Mouse (Mus musculus) gastrocnemius, postnatal 10 days (tissue): ENCODE measurements around the gene Pyroxd2. TPM values are rescaled to one million over a fixed set of nuclear protein-coding genes. Genes with fewer than 3 reads are reported as not detected.
"Not testable (repeated sequence)": the region's sequence is repeated elsewhere in the genome, so short reads cannot be mapped to it uniquely, and the experiment has no call there.

Experiments
- DNase-seq: peaks from one replicate; pipeline ENCODE4 v3.0.0; 2021; ENCODE audit warnings: mixed read lengths
- long read RNA-seq, 2 experiments: library from polyadenylated mRNA; stranded (forward); transcript quantifications; one replicate each; pipeline ENCODE4 v2.0.0; 2021
- total RNA-seq, 2 experiments: library from RNA; stranded (reverse); gene quantifications; 2 replicates each; pipeline ENCODE4 v1.2.3; 2021

The Pyroxd2 gene
- 1 to 10 TPM; 3.1 to 5.0 TPM for total RNA-seq
- long read RNA-seq, experiment 1, partial matches to known transcripts: 0 of 2 reads
- long read RNA-seq, experiment 1, other reads (novel, unspliced or antisense): 1 of 2 reads
- long read RNA-seq, experiment 2, partial matches to known transcripts: 1 of 4 reads
- long read RNA-seq, experiment 2, other reads (novel, unspliced or antisense): 2 of 4 reads

DNA sequence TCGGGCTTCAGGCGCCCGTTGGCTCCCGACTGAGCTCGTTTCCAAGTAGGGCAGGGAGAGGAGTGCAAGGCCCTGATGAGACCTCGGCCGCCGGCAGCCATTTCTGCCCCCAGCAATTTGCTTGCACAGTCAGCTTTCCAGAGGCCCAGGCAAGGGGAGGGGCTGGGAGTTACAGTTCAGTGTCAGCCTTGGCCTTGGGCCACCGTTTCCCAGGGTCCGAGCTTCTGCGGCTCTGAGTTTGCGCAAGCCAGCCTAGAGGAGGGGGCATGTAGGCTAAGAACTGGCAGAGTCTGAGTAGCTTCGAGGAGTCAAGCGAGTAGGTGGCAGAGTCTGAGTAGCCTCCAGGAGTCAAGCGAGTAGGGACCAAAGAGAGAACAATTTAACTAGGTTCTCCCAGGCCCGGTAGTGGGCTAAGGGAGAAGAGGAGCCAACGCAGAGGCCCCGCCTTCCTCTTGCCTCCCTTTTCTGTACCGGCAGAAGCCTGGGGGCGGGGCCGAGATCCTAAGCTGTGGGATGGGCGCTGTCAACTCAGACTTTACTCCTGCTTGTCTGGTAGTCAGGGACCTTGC is at the start of gene Pyroxd2:
TSS of gene Pyroxd2 (minus strand) at position 413 of the 569 bp plus-strand sequence.
- DNase-seq: peak; percentile 79

DNA sequence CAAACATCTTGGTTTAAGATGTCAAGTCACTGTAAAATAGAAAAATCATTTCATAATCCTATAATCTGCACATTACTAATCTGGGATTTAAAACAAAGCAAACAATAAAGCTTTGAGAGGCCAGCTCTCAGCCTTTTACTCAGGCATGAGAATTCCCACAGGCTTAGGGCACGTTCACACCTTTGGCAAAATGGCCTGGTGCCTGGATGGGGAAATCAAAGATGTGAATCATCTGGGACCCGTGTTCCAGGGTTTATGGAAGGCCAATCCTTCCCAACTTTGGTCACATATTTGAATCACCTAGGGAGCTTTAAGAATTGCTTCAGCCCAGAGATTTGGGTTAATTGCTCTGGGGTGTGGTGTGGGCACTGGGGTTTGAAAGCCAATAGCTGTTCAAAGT is 45.3 kb upstream of the Pyroxd2 start:
- DNase-seq: no peak

DNA sequence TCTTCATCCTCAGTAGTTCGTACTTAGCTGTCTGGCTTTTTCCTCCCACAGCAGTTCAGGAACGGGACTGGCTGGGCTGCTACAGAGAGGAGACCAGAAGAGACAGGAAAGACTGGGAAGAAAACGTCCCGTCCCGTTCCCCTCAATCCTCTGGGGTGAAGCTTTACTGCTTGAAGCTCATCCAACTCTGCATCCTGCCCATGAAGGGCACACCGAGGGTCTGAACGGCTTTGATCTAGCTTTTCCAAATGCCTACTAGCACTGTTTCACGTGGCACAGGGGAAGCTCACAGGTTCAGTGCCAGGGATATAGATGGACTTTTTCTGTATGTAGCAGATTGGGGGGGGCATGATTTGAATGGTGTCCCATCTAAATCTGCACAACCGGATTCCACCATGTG is 43.2 kb upstream of the Pyroxd2 start:
- DNase-seq: no peak

DNA sequence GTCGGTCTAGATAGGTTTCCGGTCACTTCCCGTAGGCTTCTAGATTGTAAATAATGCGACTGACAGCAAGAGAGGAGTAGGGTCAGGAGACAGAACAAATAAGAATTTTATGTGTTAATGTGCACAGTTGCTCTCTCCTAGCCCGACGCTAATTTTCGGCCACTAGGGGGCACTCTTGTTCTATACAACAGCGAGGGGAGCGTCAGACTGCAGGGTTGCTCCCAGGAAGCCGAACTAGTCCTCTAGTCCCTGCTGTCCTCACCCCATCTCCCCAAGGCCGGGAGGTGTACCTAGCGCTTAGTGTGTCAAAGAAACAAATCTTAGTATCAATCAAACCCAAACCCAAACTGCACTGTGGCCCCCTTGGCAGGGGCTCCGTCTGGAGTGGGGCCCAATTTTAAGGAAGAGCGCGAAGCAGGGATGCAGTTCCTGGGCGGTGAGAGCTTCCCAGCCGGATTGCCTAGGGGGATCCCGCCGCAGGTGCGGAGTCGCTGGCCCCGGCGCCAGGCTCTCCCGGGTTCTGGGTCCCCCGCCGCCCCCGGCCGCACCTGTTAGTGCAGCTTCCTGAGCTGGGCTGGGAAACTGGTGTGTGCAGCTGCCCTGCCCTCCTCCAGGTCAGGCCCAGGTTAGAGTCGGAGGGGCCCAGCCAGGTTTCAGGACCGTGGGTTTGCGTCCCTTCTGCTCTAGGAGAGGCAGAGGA is 42.5 kb upstream of the Pyroxd2 start:
- DNase-seq: peak; percentile 92

DNA sequence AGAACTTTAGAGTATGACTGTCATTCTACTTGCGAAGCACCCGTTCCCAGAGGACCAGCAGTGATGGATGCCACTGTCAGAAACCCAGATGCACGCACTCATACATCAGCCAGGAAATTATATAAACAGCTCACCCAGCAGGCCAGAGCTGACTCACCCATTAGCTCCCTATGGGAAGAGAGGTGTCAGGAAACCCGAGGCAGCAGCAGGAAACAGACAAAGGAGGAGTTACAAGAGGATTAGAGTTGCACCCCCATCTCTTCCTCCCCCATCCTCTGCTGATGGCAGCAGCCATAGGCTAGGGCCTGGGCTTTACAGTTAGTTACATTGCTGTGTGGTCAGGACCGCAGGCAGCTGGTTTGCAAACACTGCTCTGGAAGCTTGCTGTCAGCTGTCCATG is 35.7 kb upstream of the Pyroxd2 start:
- DNase-seq: no peak

DNA sequence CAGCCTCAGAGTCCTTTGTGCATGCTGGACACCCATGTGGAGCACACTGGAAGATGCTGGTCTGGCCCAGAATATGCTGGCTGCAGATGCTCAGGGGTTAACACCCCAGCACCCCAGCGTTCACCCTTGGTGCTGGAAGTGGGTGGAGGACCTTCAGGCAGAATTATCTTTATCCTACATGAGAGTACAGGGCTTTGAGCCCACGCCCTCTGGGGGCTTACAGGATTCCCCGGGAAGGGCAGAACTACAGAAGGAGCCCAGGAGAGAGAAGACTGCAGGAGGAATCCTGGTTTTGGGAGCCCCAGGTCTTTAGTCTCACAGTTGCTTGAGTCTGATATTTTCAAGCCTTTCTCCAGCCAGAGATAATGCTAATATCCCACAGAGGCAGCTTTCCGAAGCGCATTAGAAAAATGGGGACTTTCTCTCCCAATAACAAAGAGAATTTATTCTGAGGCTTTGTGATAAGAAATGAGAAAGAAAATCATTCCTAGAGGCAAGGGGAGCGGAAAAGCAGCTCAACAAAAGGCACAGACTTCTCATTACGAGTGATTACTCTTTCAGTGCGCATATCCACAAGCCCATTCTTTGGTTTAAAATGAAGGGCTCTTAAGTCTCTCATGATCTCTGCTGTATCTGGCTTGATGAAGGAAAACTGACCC is 33.1 kb upstream of the Pyroxd2 start:
- no peak for DNase-seq

DNA sequence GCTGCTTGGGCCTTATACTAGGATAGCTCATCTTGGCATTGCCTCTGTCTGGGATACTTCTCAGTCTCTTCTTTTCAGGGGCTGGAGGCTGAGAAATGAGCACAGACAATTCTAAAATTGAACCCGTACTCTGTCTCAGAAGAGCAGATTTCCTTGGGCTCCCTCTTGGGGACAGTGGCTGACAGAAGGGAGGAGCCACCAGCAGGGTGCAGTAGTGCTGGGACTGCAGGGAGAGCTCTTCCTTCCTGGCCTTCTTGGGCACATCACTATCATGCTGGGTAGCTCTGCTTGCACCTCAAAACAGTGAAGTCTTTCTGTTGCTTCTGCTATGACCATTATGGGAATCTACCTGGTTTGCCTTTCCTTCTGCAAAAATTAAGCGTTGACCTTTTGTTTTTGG is 32.6 kb upstream of the Pyroxd2 start:
- DNase-seq: no peak

DNA sequence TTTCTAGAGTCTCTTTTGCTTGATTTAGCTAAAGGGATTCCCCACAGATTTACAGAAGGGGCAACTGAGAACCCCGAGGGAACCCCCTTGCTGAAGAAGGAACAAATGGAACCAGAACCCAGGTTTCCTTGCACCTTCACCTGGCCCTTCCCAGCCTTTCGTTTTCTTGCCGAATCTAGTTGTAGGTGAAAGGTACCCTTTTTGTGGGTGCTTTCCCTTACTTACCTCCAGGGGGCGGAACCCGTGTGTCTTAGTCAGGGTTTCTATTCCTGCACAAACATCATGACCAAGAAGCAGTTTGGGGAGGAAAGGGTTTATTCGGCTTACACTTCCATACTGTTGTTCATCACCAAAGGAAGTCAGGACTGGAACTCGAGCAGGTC is 27.6 kb upstream of the Pyroxd2 start:
- not testable (repeated sequence) for DNase-seq

DNA sequence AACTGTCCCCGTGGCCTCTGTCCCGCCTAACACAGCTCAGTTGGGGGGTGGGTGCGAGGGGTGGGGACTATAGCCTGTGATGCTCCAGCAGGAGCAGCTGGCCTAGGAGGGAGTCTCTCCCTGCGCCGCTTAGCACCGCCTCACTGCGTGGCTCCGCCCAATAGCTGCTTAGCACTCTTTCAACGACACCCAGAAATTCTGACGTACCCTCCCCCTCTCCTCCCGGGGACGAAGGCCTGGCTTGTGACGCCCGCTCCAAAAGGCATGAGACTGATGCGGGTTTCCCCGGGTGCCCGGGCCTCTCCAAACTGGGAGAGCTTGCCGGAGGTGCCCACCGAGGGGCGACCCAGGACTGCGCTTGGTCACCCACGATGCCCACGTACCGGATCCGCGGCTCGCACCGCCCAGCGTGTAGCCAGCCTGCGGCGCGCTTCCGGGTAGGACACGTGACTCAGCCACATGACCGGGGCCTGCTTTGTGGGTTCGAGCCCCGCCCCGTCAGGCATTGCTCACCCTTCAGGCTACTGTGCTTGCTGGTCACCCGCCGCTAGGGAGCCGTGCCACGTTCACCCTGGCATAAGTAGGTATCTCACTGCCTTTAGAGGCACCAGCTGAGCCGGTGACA is 27.1 kb upstream of the Pyroxd2 start, which contains the start of gene Hps1:
TSS of gene Hps1 (minus strand) at position 448 of the 625 bp plus-strand sequence.
- peak; percentile 74 for DNase-seq

DNA sequence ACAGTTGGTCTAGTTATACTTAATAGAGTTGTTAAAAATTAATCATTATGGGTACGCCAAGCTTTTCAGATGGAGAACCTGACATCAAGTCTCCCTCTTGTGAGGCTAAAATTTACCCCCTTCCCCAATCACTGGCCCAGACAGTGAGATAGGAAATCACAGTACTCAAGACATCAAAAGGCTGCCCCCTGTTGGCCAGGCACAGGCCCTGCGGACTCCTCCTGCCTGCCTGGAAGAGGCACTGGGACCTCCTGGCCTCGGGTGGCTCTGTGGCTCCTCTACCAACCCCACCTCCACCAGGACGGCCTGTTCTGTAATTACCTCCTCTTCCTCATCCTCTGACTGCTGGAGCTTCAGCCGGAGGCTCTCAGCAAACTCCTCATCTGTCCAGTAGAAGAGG is 25.2 kb upstream of the Pyroxd2 start:
- DNase-seq: peak; percentile 47

DNA sequence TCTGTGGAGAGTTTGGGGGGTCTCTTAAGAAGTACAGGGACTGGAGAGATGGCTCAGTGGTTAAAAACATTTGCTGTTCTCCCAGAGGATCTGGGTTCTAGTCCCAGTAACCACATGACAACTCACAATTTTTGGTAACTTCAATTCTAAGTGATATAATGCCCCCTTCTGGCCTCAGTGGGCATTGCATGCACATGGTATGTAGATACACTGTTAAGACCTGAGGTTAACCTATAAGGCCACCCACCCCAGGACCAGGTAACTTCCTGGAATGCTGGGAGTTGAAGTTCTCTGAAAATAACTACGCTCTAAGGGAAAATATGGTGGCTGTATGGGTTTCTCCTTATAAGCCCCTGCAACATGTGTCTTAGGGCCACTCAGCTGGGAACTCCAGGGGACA is 24.2 kb upstream of the Pyroxd2 start:
- DNase-seq: no peak

DNA sequence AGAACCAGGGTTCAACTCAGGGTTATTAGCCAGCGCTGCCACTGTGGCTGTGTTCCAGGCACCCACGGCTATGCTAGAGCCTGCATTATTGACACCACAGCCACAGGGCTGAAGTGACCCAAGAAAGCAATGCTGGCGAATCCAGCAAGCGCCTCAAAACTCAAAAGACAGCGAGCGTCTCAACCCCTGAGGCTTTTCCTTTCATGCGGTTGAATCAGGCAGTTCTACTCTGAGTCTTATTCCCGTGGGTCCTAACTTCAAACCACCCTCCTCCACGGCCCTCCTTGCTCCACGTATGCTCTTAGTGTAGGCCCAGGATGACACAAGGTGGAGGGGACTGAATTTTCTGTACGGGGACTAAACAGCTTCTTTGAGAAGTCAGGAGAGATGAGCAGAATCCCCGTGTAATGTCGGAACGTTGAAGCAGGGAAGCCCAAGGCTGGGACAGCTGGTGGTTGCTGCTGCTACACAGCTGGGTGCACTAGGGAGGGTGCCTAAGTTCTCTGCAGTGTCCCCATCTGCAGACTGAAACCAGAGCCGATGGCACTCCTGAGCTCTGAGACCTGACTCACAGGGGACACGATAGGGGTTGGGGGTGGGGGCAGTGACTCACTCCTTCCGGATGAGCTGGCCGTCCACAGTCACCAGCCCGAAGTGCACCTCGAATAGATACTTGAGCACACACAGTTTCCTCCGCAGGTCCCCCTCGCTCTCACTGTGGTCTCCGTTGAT is 17.7 kb upstream of the Pyroxd2 start:
- no peak for DNase-seq

DNA sequence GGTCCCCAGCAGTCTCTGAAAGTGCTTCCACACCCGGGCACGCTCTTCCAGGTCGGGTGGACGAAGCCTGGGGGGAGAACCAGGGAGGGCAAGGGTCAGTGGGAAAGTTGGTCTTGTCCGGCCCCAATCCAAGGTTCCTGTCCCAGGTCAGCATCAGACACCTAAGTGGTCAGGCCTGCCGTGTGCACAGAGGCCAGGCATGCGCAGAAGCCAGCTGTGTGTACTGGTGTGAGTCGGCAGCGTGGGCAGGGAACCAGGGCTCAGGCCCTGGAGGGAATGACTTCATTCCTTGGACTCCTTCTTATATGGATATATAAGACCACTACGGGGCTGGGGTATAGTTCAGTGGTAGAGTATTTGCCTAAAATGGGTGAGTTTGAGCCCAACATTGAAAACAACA is 17.1 kb upstream of the Pyroxd2 start:
- no peak for DNase-seq

DNA sequence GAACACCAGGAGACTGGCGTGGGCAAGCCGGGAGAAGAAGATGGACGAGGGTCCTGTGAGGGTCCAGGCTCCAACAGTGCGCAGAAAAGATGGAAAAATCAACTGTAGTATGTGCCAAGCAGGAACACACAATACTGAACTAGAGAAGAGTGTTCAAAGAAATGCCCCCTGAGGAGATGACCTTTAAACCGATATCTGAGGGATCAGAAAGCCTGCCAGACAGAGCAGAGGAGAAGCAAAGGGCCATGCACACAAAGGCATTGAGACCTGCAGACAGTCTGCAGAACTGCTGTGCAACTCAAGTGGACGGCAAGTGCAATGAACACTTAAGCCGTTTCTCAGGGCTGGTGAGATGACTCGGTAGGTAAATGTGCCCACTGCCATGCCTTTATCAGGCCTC is 14.8 kb upstream of the Pyroxd2 start:
- DNase-seq: no peak

DNA sequence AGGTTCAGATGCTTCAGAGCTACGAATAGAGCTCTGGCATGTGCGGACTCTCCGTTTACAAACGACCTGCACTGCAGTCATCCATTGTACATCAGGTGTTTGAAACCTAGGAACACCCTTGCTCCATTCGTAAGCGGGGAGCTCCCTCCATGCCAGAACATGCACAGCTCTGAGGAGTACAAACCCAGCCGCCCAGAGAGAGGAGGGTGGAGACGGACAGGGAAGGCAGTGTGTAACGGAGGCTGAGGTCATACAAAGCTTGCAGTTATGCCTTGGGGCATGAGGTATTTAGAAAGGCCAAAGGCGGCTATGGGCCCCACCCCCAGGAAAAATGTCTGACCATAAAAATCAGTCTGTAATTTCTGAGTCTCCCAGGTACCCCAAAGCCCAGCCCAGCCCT is 11.8 kb upstream of the Pyroxd2 start:
- no peak for DNase-seq

DNA sequence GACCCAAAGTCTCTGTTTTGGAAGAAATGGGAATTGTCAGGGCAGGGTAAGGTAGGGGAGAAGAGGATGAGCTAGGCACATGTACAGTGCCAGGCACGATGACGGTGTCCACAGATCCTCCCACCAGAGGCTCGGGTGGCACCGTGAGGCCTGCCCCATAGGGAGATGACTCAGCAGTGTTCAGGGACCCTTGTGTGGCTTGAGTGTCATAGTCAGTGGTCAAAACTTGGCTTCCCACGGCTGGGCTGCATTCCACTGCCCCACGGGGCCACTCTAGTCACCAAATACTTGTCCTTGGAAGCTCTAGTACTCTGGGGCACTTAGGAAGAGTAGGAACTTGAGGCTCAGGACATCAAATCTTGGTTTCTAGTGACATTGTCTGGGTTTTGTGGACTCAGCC is 4.1 kb upstream of the Pyroxd2 start:
- DNase-seq: no peak

DNA sequence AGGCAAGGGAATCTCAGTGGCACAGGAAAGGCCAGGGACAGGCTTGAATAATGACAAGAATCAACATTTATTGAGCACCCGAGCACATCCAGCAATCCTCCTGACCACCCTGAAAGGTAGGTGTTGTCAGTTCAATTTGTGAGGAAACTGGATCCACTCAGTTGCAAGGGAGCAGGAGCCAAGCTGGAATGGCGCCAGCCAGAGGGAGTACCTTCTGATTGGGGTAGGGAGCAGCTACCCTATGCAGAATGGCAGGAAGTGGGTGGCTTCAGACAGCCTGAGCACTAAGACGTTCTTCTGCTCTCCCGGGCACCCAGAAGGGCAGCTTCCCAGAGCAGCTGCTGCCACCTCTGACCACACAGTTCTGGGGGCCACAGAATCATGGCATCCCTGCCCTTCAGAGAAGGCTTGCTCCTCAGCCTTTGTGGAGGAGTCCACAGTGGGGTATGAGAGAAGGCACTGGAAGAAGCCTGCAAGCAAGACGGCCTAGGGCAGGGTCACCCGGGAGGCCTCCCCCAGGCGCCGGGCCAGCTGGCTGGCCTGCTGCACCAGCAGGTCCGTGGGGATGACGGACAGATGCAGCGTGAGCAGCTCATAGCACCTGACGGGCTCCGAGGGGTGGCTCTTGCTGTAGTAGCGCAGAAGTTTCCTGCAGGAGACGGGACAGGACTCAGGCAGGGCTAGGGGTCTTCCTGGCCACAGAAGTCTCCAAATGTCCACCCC is 2.7 kb upstream of the Pyroxd2 start:
- peak; percentile 45 for DNase-seq

DNA sequence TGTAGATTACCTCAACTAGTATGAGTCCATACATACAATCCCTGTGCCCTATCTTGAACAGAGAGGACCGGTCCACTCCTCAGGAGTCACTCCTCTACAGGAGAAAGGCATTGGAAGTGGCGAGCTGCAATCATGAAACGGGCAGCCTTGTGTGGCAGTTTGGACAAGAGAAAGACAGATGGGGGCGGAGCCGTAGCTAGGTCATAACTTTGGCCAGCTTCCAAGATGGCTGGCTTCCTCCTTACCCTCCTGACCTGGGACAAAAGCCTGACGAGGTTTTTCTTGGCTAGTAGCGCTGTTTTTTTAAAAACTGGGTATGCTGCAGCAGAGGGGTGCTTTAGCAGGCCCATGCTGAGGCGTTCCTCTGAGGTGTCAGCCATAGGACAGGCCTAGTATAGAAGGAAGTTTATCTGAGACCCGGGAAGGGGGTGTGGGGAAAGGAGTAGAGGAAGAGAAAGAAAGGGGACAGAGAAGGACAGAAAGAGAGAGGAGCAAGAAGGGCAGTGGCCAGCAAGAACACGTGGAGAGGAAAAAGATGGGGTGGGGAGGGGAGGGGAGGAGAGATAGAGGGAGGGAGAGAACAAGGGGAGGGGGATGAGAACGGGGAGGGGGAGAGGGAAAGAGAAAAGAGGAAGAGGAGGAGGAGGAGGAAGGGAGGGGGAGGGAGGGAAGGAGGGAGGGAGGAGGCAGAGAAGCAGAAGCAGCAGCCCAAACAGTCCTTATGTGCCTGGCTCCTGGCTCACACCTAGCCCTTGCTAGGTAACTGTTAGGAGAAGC is 754 bp upstream of the Pyroxd2 start:
- DNase-seq: peak; percentile 55

DNA sequence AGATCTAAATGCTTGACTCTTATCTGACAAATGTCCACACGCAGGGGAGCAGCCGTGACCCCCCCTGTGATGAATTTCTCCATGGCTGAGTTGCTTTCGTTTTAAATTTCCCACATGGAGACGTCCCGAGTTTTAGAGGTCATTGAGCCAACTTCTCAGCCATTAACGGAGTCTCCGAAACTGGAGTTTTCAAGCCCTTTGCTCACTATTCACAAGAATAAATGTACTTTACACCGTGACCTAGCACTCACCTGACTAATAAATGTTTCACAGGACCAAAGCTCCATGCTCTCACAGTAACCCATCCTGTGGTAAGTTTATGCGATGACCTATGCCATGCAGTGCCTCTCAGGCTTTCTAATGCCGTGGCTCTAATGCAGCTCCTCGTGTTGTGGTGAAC is 2.4 kb downstream of the Pyroxd2 start:
- no peak for DNase-seq

DNA sequence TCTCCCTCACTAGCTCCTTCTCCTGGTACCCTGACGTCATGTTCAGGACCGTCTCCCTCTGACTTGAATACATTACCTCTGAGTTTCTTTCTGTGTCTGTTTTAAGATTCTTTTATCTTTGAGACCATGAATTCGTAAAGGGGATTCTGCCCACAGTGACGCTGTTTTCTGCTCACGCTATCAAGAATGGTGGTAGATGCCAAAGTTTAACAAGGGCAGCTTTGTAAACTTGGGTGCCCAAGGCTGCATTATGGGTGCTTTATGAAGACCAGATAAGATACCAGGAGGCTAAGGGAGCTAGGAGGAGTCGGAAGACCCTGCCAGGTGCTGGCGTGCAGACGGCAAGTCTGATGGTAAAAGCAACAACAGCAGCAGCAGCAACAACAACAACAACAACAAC is 5.9 kb downstream of the Pyroxd2 start:
- DNase-seq: no peak

DNA sequence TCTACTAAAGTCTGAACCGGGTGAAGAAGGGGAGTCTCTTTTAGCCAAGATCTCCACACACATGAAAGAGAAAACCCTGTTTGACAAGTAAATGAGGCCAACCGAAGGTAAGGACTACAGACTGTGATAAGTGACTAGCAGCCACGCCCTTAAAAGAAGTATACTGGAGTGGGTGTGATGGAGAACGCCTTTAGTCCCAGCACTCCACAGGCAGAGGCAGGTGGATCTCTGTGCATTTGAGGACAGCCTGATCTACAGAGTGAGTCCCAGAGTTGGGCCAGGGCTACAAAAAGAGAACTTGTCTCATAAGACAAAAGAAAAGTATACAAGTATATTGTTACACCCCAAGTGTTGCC is 6.7 kb downstream of the Pyroxd2 start:
- DNase-seq: no peak
